Mouse (Mus musculus) frontal cortex, postnatal 36 days (tissue): ENCODE results near the gene Lsm6.
"Not testable (repeated sequence)": the region's sequence is repeated elsewhere in the genome, so short reads cannot be mapped to it uniquely, and the experiment has no call there.

Experiments
- DNase-seq, 2 experiments: peaks; one replicate each; pipeline ENCODE4 v3.0.0; 2022; ENCODE audit warnings: low spot score in 2 of 2

The Lsm6 gene

GRCm38 (mm10) chr8:78820673-78821310 lies at the start of gene Lsm6:
Gene Lsm6, minus strand, starts transcription at chr8:78821140.
- peak; percentile 98 to 99 for DNase-seq

GRCm38 (mm10) chr8:78867036-78867435 lies 46.1 kb upstream of the Lsm6 start:
- no peak for DNase-seq

- no peak for DNase-seq
These were observed 42.1 kb upstream of the Lsm6 start for GRCm38 (mm10) chr8:78863001-78863400.

- peak in 1 of 2 experiments; percentile 4 for DNase-seq
These were observed 41.1 kb upstream of the Lsm6 start for GRCm38 (mm10) chr8:78862046-78862445.

GRCm38 (mm10) chr8:78860789-78861188 lies 39.8 kb upstream of the Lsm6 start:
- no peak for DNase-seq

GRCm38 (mm10) chr8:78857421-78857820 lies 36.5 kb upstream of the Lsm6 start:
- DNase-seq, result no peak

- DNase-seq, result no peak
These were observed 31.3 kb upstream of the Lsm6 start for GRCm38 (mm10) chr8:78852279-78852678.

- no peak for DNase-seq
These were observed 26.3 kb upstream of the Lsm6 start for GRCm38 (mm10) chr8:78847240-78847639.

GRCm38 (mm10) chr8:78844559-78844958 lies 23.6 kb upstream of the Lsm6 start:
- DNase-seq, result no peak

- no peak for DNase-seq
These were observed 17.9 kb upstream of the Lsm6 start for GRCm38 (mm10) chr8:78838656-78839413.

- no peak for DNase-seq
These were observed 15.2 kb upstream of the Lsm6 start for GRCm38 (mm10) chr8:78836091-78836490.

- DNase-seq, result no peak
These were observed 7.5 kb upstream of the Lsm6 start for GRCm38 (mm10) chr8:78828414-78828813.

GRCm38 (mm10) chr8:78824515-78824914 lies 3.6 kb upstream of the Lsm6 start:
- no peak for DNase-seq

GRCm38 (mm10) chr8:78819973-78820372 lies 967 bp downstream of the Lsm6 start:
- not testable (repeated sequence) for DNase-seq

GRCm38 (mm10) chr8:78814743-78815142 lies 6.2 kb downstream of the Lsm6 start:
- DNase-seq, result no peak

- no peak for DNase-seq
These were observed 7.9 kb downstream of the Lsm6 start for GRCm38 (mm10) chr8:78813021-78813420.

- no peak for DNase-seq
These were observed 8.5 kb downstream of the Lsm6 start for GRCm38 (mm10) chr8:78812446-78812845.

- no peak for DNase-seq
These were observed 9.2 kb downstream of the Lsm6 start for GRCm38 (mm10) chr8:78811748-78812147.

- DNase-seq, result no peak
These were observed 10.7 kb downstream of the Lsm6 start for GRCm38 (mm10) chr8:78810207-78810675.

- DNase-seq, result no peak
These were observed 11.3 kb downstream of the Lsm6 start for GRCm38 (mm10) chr8:78809454-78810206.

- no peak for DNase-seq
These were observed 12.1 kb downstream of the Lsm6 start for GRCm38 (mm10) chr8:78808888-78809287.

- DNase-seq, result no peak
These were observed 12.5 kb downstream of the Lsm6 start for GRCm38 (mm10) chr8:78808439-78808838.
